Mouse (Mus musculus): ENCODE data around the gene Napsa. TPM values are rescaled to one million over a fixed set of nuclear protein-coding genes. Genes with fewer than 3 reads are reported as not detected.

The Napsa gene
- polyA plus RNA-seq, 1 experiment from 2014 or later, result 0.70 TPM

GRCm38 (mm10) chr7:44615309-44615708 is 43.1 kb downstream of the Napsa start:
- Histone ChIP-seq H3K27ac (ENCODE audit: low read depth, low read length) (no peak overlapping the region), H3K9me3 (replicated peaks; ENCODE audit: control insufficient read depth, low read length) (no peaks in the 10 kb centered on the region), H3K4me1 (ENCODE audit: control insufficient read depth, insufficient read depth, low read length) (no peaks in the 10 kb centered on the region), H3K27me3 (ENCODE audit: control insufficient read depth, insufficient read depth, low read length) (peaks cover 37% of the 10 kb centered on the region), H3K4me3 (ENCODE audit: low read depth, low read length) (no peak overlapping the region), H3K9ac (ENCODE audit: low read depth, low read length) (no peak overlapping the region), H3K4me2 (no peak overlapping the region), H3K36me3 (ENCODE audit: control insufficient read depth, insufficient read depth, low read length) (no peaks in the 10 kb centered on the region)
- ATAC-seq (replicated peaks; ENCODE audit: insufficient number of reproducible peaks, low FRiP score, low TSS enrichment), result no peak
- 20% methylated on average over 10 of the region's 10 CpGs for WGBS (ENCODE audit: insufficient replicate concordance)

GRCm38 (mm10) chr7:44615987-44616386 is 43.8 kb downstream of the Napsa start:
- 66% methylated on average over 14 of the region's 14 CpGs for whole genome bisulfite sequencing (ENCODE audit: insufficient replicate concordance)
- H3K4me3 ChIP-seq (ENCODE audit: low read depth, low read length), result no peak overlapping the region
- H3K27me3 ChIP-seq (ENCODE audit: control insufficient read depth, insufficient read depth, low read length), result peaks cover 35% of the 10 kb centered on the region

GRCm38 (mm10) chr7:44617059-44617458 is 44.9 kb downstream of the Napsa start:
- Histone ChIP-seq H3K4me3 (ENCODE audit: low read depth, low read length) (no peak overlapping the region), H3K4me2 (no peak overlapping the region), H3K9ac (ENCODE audit: low read depth, low read length) (no peak overlapping the region), H3K9me3 (replicated peaks; ENCODE audit: control insufficient read depth, low read length) (no peaks in the 10 kb centered on the region), H3K27ac (ENCODE audit: low read depth, low read length) (no peak overlapping the region), H3K36me3 (ENCODE audit: control insufficient read depth, insufficient read depth, low read length) (no peaks in the 10 kb centered on the region), H3K27me3 (ENCODE audit: control insufficient read depth, insufficient read depth, low read length) (peaks cover 31% of the 10 kb centered on the region), H3K4me1 (ENCODE audit: control insufficient read depth, insufficient read depth, low read length) (no peaks in the 10 kb centered on the region)
- WGBS (ENCODE audit: insufficient replicate concordance), result 63% methylated on average over 3 of the region's 3 CpGs
- ATAC-seq (replicated peaks; ENCODE audit: insufficient number of reproducible peaks, low FRiP score, low TSS enrichment), result no peak

More at GRCm38 (mm10) chr7:44615987-44616386, 43.8 kb downstream of the Napsa start:
- no peaks in the 10 kb centered on the region for H3K4me1 ChIP-seq (ENCODE audit: control insufficient read depth, insufficient read depth, low read length)
- H3K9me3 ChIP-seq (replicated peaks; ENCODE audit: control insufficient read depth, low read length), result no peaks in the 10 kb centered on the region
- no peak overlapping the region for H3K27ac ChIP-seq (ENCODE audit: low read depth, low read length)
- no peak for ATAC-seq (replicated peaks; ENCODE audit: insufficient number of reproducible peaks, low FRiP score, low TSS enrichment)
- H3K36me3 ChIP-seq (ENCODE audit: control insufficient read depth, insufficient read depth, low read length), result no peaks in the 10 kb centered on the region
- no peak overlapping the region for H3K9ac ChIP-seq (ENCODE audit: low read depth, low read length)
- H3K4me2 ChIP-seq, result no peak overlapping the region

- no peak overlapping the region for H3K9ac ChIP-seq (ENCODE audit: low read depth, low read length)
- H3K4me2 ChIP-seq, result no peak overlapping the region
- no peaks in the 10 kb centered on the region for H3K36me3 ChIP-seq (ENCODE audit: control insufficient read depth, insufficient read depth, low read length)
- H3K4me1 ChIP-seq (ENCODE audit: control insufficient read depth, insufficient read depth, low read length), result no peaks in the 10 kb centered on the region
- WGBS (ENCODE audit: insufficient replicate concordance), result 45% methylated on average over 18 of the region's 18 CpGs
- no peak overlapping the region for H3K4me3 ChIP-seq (ENCODE audit: low read depth, low read length)
- no peak for ATAC-seq (replicated peaks; ENCODE audit: insufficient number of reproducible peaks, low FRiP score, low TSS enrichment)
- H3K9me3 ChIP-seq (replicated peaks; ENCODE audit: control insufficient read depth, low read length), result no peaks in the 10 kb centered on the region
- H3K27ac ChIP-seq (ENCODE audit: low read depth, low read length), result no peak overlapping the region
- peaks cover 8% of the 10 kb centered on the region; the same call in 1 of the 2 replicates for H3K27me3 ChIP-seq (ENCODE audit: control insufficient read depth, insufficient read depth, low read length)
These were observed 51.7 kb downstream of the Napsa start for GRCm38 (mm10) chr7:44623714-44624542.

- Histone ChIP-seq H3K4me2 (no peak overlapping the region), H3K9me3 (replicated peaks; ENCODE audit: control insufficient read depth, low read length) (no peaks in the 10 kb centered on the region), H3K36me3 (ENCODE audit: control insufficient read depth, insufficient read depth, low read length) (no peaks in the 10 kb centered on the region), H3K27me3 (ENCODE audit: control insufficient read depth, insufficient read depth, low read length) (peaks cover 8% of the 10 kb centered on the region; the same call in 1 of the 2 replicates), H3K4me1 (ENCODE audit: control insufficient read depth, insufficient read depth, low read length) (no peaks in the 10 kb centered on the region), H3K27ac (ENCODE audit: low read depth, low read length) (no peak overlapping the region), H3K9ac (ENCODE audit: low read depth, low read length) (no peak overlapping the region), H3K4me3 (ENCODE audit: low read depth, low read length) (no peak overlapping the region)
- WGBS (ENCODE audit: insufficient replicate concordance), result 59% methylated on average over 3 of the region's 3 CpGs
- no peak for ATAC-seq (replicated peaks; ENCODE audit: insufficient number of reproducible peaks, low FRiP score, low TSS enrichment)
These were observed 52.3 kb downstream of the Napsa start for GRCm38 (mm10) chr7:44624543-44624826.

GRCm38 (mm10) chr7:44624828-44625227 is 52.6 kb downstream of the Napsa start:
- Histone ChIP-seq H3K4me1 (ENCODE audit: control insufficient read depth, insufficient read depth, low read length) (no peaks in the 10 kb centered on the region), H3K27ac (ENCODE audit: low read depth, low read length) (no peak overlapping the region), H3K4me3 (ENCODE audit: low read depth, low read length) (no peak overlapping the region), H3K4me2 (no peak overlapping the region), H3K9ac (ENCODE audit: low read depth, low read length) (no peak overlapping the region), H3K9me3 (replicated peaks; ENCODE audit: control insufficient read depth, low read length) (no peaks in the 10 kb centered on the region), H3K27me3 (ENCODE audit: control insufficient read depth, insufficient read depth, low read length) (peaks cover 9% of the 10 kb centered on the region; the same call in 1 of the 2 replicates), H3K36me3 (ENCODE audit: control insufficient read depth, insufficient read depth, low read length) (no peaks in the 10 kb centered on the region)
- ATAC-seq (replicated peaks; ENCODE audit: insufficient number of reproducible peaks, low FRiP score, low TSS enrichment), result no peak
- 42% methylated on average over 14 of the region's 14 CpGs for WGBS (ENCODE audit: insufficient replicate concordance)

GRCm38 (mm10) chr7:44625241-44626067 is 53.3 kb downstream of the Napsa start:
- H3K4me3 ChIP-seq (ENCODE audit: low read depth, low read length), result no peak overlapping the region
- no peak overlapping the region for H3K9ac ChIP-seq (ENCODE audit: low read depth, low read length)
- no peak for ATAC-seq (replicated peaks; ENCODE audit: insufficient number of reproducible peaks, low FRiP score, low TSS enrichment)
- no peak overlapping the region for H3K4me2 ChIP-seq
- H3K27me3 ChIP-seq (ENCODE audit: control insufficient read depth, insufficient read depth, low read length), result peaks cover 10% of the 10 kb centered on the region; the same call in 1 of the 2 replicates
- H3K36me3 ChIP-seq (ENCODE audit: control insufficient read depth, insufficient read depth, low read length), result no peaks in the 10 kb centered on the region
- H3K27ac ChIP-seq (ENCODE audit: low read depth, low read length), result no peak overlapping the region
- no peaks in the 10 kb centered on the region for H3K4me1 ChIP-seq (ENCODE audit: control insufficient read depth, insufficient read depth, low read length)
- H3K9me3 ChIP-seq (replicated peaks; ENCODE audit: control insufficient read depth, low read length), result no peaks in the 10 kb centered on the region
- 79% methylated on average over 13 of the region's 13 CpGs for WGBS (ENCODE audit: insufficient replicate concordance)

GRCm38 (mm10) chr7:44626068-44626385 is 53.8 kb downstream of the Napsa start:
- H3K4me3 ChIP-seq (ENCODE audit: low read depth, low read length), result no peak overlapping the region
- H3K9me3 ChIP-seq (replicated peaks; ENCODE audit: control insufficient read depth, low read length), result no peaks in the 10 kb centered on the region
- H3K4me1 ChIP-seq (ENCODE audit: control insufficient read depth, insufficient read depth, low read length), result no peaks in the 10 kb centered on the region
- H3K9ac ChIP-seq (ENCODE audit: low read depth, low read length), result no peak overlapping the region
- 36% methylated on average over 1 of the region's 1 CpGs for WGBS (ENCODE audit: insufficient replicate concordance)
- no peak overlapping the region for H3K27ac ChIP-seq (ENCODE audit: low read depth, low read length)
- no peak for ATAC-seq (replicated peaks; ENCODE audit: insufficient number of reproducible peaks, low FRiP score, low TSS enrichment)
- peaks cover 10% of the 10 kb centered on the region; the same call in 1 of the 2 replicates for H3K27me3 ChIP-seq (ENCODE audit: control insufficient read depth, insufficient read depth, low read length)
- no peaks in the 10 kb centered on the region for H3K36me3 ChIP-seq (ENCODE audit: control insufficient read depth, insufficient read depth, low read length)
- H3K4me2 ChIP-seq, result no peak overlapping the region
